Mouse (Mus musculus): ENCODE data around the gene Ppm1e. TPM values are rescaled to one million over a fixed set of nuclear protein-coding genes. Genes with fewer than 3 reads are reported as not detected.

The Ppm1e gene
- polyA plus RNA-seq, 1 experiment from 2014 or later: 34.9 TPM

DNA sequence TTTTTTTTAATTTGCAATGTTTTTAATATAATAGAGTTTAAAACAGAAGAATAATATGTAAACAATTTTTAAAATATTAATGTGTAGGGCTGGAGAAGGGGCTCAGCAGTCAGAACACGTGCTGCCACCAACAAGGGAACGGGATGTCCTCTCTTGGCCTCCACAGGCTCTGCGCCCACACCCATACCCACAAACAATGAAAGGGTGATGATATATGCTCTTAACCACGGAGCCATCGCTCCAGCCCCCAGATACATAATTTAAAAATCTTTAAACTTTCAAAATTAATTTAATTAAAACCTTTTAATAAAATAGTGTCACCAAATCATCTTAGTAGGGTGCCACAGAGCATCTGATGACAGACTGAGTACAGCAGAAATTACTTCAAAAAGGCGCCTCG is 8.2 kb upstream of the Ppm1e start:
- Histone ChIP-seq H3K27me3 (ENCODE audit: control insufficient read depth, insufficient read depth, low read length) (no peaks in the 10 kb centered on the region), H3K36me3 (ENCODE audit: control insufficient read depth, insufficient read depth, low read length) (no peaks in the 10 kb centered on the region), H3K4me1 (ENCODE audit: control insufficient read depth, insufficient read depth, low read length) (no peaks in the 10 kb centered on the region), H3K4me2 (ENCODE audit: low read length) (no peak overlapping the region), H3K9me3 (ENCODE audit: control insufficient read depth, low read length) (no peaks in the 10 kb centered on the region), H3K9ac (replicated peaks; ENCODE audit: low read length) (no peak overlapping the region), H3K27ac (replicated peaks; ENCODE audit: low read depth, low read length) (no peak overlapping the region), H3K4me3 (replicated peaks; ENCODE audit: low read depth, low read length) (no peak overlapping the region)
- no peak for ATAC-seq (ENCODE audit: low FRiP score, low TSS enrichment)
- no peak for DNase-seq
- 86% methylated on average over 7 of the region's 7 CpGs for WGBS

GRCm38 (mm10) chr11:87365120-87365519 is 6.3 kb upstream of the Ppm1e start:
- no peaks in the 10 kb centered on the region for H3K9me3 ChIP-seq (ENCODE audit: control insufficient read depth, low read length)
- no peak for DNase-seq
- ATAC-seq (ENCODE audit: low FRiP score, low TSS enrichment): no peak
- H3K4me2 ChIP-seq (ENCODE audit: low read length): no peak overlapping the region
- no peaks in the 10 kb centered on the region for H3K36me3 ChIP-seq (ENCODE audit: control insufficient read depth, insufficient read depth, low read length)
- H3K4me1 ChIP-seq (ENCODE audit: control insufficient read depth, insufficient read depth, low read length): no peaks in the 10 kb centered on the region
- no peaks in the 10 kb centered on the region for H3K27me3 ChIP-seq (ENCODE audit: control insufficient read depth, insufficient read depth, low read length)
- H3K9ac ChIP-seq (replicated peaks; ENCODE audit: low read length): no peak overlapping the region
- WGBS: 92% methylated on average over 5 of the region's 5 CpGs
- H3K27ac ChIP-seq (replicated peaks; ENCODE audit: low read depth, low read length): no peak overlapping the region
- H3K4me3 ChIP-seq (replicated peaks; ENCODE audit: low read depth, low read length): no peak overlapping the region

DNA sequence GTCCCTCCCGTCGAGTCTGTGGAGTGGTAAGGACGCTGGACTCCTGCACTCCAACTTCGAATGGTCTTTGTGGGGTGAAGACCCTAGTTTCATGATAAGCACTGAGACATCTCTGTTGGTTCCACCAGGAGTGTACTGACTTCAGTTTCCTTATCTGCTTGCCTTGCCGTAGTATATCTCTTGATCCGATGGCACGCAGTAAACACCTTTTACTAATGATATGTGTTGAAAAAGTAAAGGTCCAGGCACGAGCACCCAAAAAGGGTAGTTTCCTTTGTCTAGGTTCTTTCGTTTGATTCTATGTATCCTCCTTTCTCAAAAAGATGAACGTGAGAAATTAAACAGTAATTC is 414 bp upstream of the Ppm1e start:
- Histone ChIP-seq H3K9me3 (ENCODE audit: control insufficient read depth, low read length) (no peaks in the 10 kb centered on the region), H3K27me3 (ENCODE audit: control insufficient read depth, insufficient read depth, low read length) (no peaks in the 10 kb centered on the region), H3K4me3 (replicated peaks; ENCODE audit: low read depth, low read length) (peak overlapping the region; percentile 90), H3K4me2 (ENCODE audit: low read length) (peak overlapping the region; percentile 69), H3K36me3 (ENCODE audit: control insufficient read depth, insufficient read depth, low read length) (no peaks in the 10 kb centered on the region), H3K27ac (replicated peaks; ENCODE audit: low read depth, low read length) (no peak overlapping the region; the same call in 1 of the 2 replicates), H3K9ac (replicated peaks; ENCODE audit: low read length) (no peak overlapping the region; the same call in 1 of the 2 replicates), H3K4me1 (ENCODE audit: control insufficient read depth, insufficient read depth, low read length) (peaks cover 5% of the 10 kb centered on the region)
- no peak for ATAC-seq (ENCODE audit: low FRiP score, low TSS enrichment)
- WGBS: 15% methylated on average over 10 of the region's 10 CpGs
- no peak for DNase-seq

- peak; percentile 69 for DNase-seq
- peak overlapping the region; percentile 90 for H3K4me3 ChIP-seq (replicated peaks; ENCODE audit: low read depth, low read length)
- no peaks in the 10 kb centered on the region for H3K9me3 ChIP-seq (ENCODE audit: control insufficient read depth, low read length)
- H3K9ac ChIP-seq (replicated peaks; ENCODE audit: low read length): peak overlapping the region; percentile 90
- H3K4me1 ChIP-seq (ENCODE audit: control insufficient read depth, insufficient read depth, low read length): peaks cover 5% of the 10 kb centered on the region
- WGBS: 4% methylated on average over 31 of the region's 31 CpGs
- no peak for ATAC-seq (ENCODE audit: low FRiP score, low TSS enrichment)
- peak overlapping the region; percentile 88 for H3K27ac ChIP-seq (replicated peaks; ENCODE audit: low read depth, low read length)
- no peaks in the 10 kb centered on the region for H3K36me3 ChIP-seq (ENCODE audit: control insufficient read depth, insufficient read depth, low read length)
- H3K4me2 ChIP-seq (ENCODE audit: low read length): peak overlapping the region; percentile 69
- no peaks in the 10 kb centered on the region for H3K27me3 ChIP-seq (ENCODE audit: control insufficient read depth, insufficient read depth, low read length)
Measured at GRCm38 (mm10) chr11:87357317-87358300, 1.2 kb downstream of the Ppm1e start.

DNA sequence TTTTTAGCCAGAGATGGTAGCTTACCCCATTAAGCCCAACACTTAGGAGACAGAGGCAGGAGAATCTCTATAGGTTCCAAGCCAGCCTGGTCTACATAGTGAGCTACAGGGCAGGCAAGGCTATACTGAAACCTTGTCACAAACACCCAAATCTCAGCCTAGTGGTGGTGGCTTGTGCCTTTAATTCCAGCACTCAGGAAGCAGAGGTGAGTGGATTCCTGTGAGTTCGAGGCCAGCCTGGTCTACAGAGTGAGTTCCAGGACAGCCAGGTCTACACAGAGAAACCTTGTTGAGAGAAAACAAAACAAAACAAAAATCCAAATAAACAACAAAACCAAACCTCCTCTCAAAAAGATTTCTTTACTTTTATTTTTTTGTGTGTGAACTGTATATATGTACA is 4.0 kb downstream of the Ppm1e start:
- 91% methylated on average over 1 of the region's 1 CpGs for WGBS
- no peak overlapping the region for H3K9ac ChIP-seq (replicated peaks; ENCODE audit: low read length)
- ATAC-seq (ENCODE audit: low FRiP score, low TSS enrichment) (no peak), DNase-seq (no peak)
- no peaks in the 10 kb centered on the region for H3K9me3 ChIP-seq (ENCODE audit: control insufficient read depth, low read length)
- no peaks in the 10 kb centered on the region for H3K36me3 ChIP-seq (ENCODE audit: control insufficient read depth, insufficient read depth, low read length)
- H3K4me2 ChIP-seq (ENCODE audit: low read length): no peak overlapping the region
- H3K4me3 ChIP-seq (replicated peaks; ENCODE audit: low read depth, low read length): no peak overlapping the region
- H3K27me3 ChIP-seq (ENCODE audit: control insufficient read depth, insufficient read depth, low read length): no peaks in the 10 kb centered on the region
- H3K27ac ChIP-seq (replicated peaks; ENCODE audit: low read depth, low read length): no peak overlapping the region
- H3K4me1 ChIP-seq (ENCODE audit: control insufficient read depth, insufficient read depth, low read length): peaks cover 5% of the 10 kb centered on the region

GRCm38 (mm10) chr11:87353646-87354170 is 5.1 kb downstream of the Ppm1e start:
- DNase-seq (no peak), ATAC-seq (ENCODE audit: low FRiP score, low TSS enrichment) (no peak)
- Histone ChIP-seq H3K36me3 (ENCODE audit: control insufficient read depth, insufficient read depth, low read length) (no peaks in the 10 kb centered on the region), H3K27ac (replicated peaks; ENCODE audit: low read depth, low read length) (no peak overlapping the region), H3K27me3 (ENCODE audit: control insufficient read depth, insufficient read depth, low read length) (no peaks in the 10 kb centered on the region), H3K9me3 (ENCODE audit: control insufficient read depth, low read length) (no peaks in the 10 kb centered on the region), H3K9ac (replicated peaks; ENCODE audit: low read length) (no peak overlapping the region), H3K4me2 (ENCODE audit: low read length) (no peak overlapping the region), H3K4me3 (replicated peaks; ENCODE audit: low read depth, low read length) (no peak overlapping the region), H3K4me1 (ENCODE audit: control insufficient read depth, insufficient read depth, low read length) (peaks cover 5% of the 10 kb centered on the region)
- 87% methylated on average over 7 of the region's 7 CpGs for WGBS

DNA sequence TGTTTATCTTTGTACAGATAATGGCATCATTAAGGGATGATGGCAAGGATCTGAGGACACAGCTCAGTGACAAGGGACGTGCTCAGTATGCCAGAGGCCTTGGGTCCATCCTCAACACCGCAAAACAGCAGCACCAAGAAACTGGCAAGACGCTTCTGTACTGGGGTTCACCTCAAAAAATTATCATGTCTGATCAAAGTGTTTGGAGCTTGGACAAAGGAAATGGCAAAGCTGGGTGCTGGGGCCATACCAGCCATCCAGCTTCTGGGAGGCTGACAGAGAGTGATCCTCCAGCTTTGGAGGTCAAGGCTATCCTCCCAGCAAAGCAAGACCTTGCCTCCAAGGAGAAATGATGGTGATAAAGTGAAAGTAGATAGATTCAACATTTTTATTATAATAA is 32.4 kb downstream of the Ppm1e start:
- Histone ChIP-seq H3K4me3 (replicated peaks; ENCODE audit: low read depth, low read length) (no peak overlapping the region), H3K36me3 (ENCODE audit: control insufficient read depth, insufficient read depth, low read length) (0 out of 2 replicates have a peak, but pooled peaks cover 3% of the 10 kb centered on the region), H3K27ac (replicated peaks; ENCODE audit: low read depth, low read length) (no peak overlapping the region), H3K4me1 (ENCODE audit: control insufficient read depth, insufficient read depth, low read length) (no peaks in the 10 kb centered on the region), H3K4me2 (ENCODE audit: low read length) (no peak overlapping the region), H3K27me3 (ENCODE audit: control insufficient read depth, insufficient read depth, low read length) (no peaks in the 10 kb centered on the region), H3K9ac (replicated peaks; ENCODE audit: low read length) (no peak overlapping the region), H3K9me3 (ENCODE audit: control insufficient read depth, low read length) (no peaks in the 10 kb centered on the region)
- 89% methylated on average over 3 of the region's 3 CpGs for WGBS
- DNase-seq (no peak), ATAC-seq (ENCODE audit: low FRiP score, low TSS enrichment) (no peak)

DNA sequence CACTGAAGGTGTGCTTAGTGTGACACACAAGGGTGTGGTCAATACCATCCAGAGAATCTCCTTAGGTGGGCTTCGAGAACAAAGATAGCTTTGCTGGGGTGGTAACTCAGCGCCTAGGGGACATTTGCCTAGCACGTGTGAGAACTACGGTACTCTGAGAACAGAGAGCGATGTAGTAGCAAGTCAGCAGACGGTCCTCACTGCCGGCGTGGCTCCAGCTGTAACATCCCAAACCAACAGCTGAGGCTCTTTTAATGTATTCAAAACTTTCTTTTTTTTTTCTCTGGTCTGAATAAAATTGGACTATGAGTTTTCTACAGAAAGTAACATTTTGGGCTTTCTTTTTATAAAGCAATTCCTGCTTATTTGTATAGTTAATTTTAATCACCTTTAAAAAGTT is 36.3 kb downstream of the Ppm1e start:
- Histone ChIP-seq H3K27ac (replicated peaks; ENCODE audit: low read depth, low read length) (no peak overlapping the region), H3K9ac (replicated peaks; ENCODE audit: low read length) (no peak overlapping the region), H3K4me1 (ENCODE audit: control insufficient read depth, insufficient read depth, low read length) (no peaks in the 10 kb centered on the region), H3K36me3 (ENCODE audit: control insufficient read depth, insufficient read depth, low read length) (no peaks in the 10 kb centered on the region), H3K4me3 (replicated peaks; ENCODE audit: low read depth, low read length) (no peak overlapping the region), H3K27me3 (ENCODE audit: control insufficient read depth, insufficient read depth, low read length) (no peaks in the 10 kb centered on the region), H3K9me3 (ENCODE audit: control insufficient read depth, low read length) (no peaks in the 10 kb centered on the region), H3K4me2 (ENCODE audit: low read length) (no peak overlapping the region)
- 74% methylated on average over 8 of the region's 8 CpGs for WGBS
- ATAC-seq (ENCODE audit: low FRiP score, low TSS enrichment): no peak
- no peak for DNase-seq

GRCm38 (mm10) chr11:87320007-87320406 is 38.8 kb downstream of the Ppm1e start:
- Histone ChIP-seq H3K4me3 (replicated peaks; ENCODE audit: low read depth, low read length) (no peak overlapping the region), H3K4me2 (ENCODE audit: low read length) (no peak overlapping the region), H3K9ac (replicated peaks; ENCODE audit: low read length) (no peak overlapping the region), H3K4me1 (ENCODE audit: control insufficient read depth, insufficient read depth, low read length) (no peaks in the 10 kb centered on the region), H3K27me3 (ENCODE audit: control insufficient read depth, insufficient read depth, low read length) (no peaks in the 10 kb centered on the region), H3K27ac (replicated peaks; ENCODE audit: low read depth, low read length) (no peak overlapping the region), H3K9me3 (ENCODE audit: control insufficient read depth, low read length) (no peaks in the 10 kb centered on the region), H3K36me3 (ENCODE audit: control insufficient read depth, insufficient read depth, low read length) (no peaks in the 10 kb centered on the region)
- DNase-seq (no peak), ATAC-seq (ENCODE audit: low FRiP score, low TSS enrichment) (no peak)
- WGBS: 85% methylated on average over 5 of the region's 5 CpGs

All from midbrain, embryonic 14.5 days (tissue).